Mouse (Mus musculus) embryo, embryonic 11 days (tissue): ENCODE results near the gene Vwa8.
"Not testable (repeated sequence)": the region's sequence is repeated elsewhere in the genome, so short reads cannot be mapped to it uniquely, and the experiment has no call there.

ENCODE experiments used
- DNase-seq: peaks from one replicate; pipeline ENCODE4 v3.0.0-alpha.2; 2015

Vwa8 gene

DNA sequence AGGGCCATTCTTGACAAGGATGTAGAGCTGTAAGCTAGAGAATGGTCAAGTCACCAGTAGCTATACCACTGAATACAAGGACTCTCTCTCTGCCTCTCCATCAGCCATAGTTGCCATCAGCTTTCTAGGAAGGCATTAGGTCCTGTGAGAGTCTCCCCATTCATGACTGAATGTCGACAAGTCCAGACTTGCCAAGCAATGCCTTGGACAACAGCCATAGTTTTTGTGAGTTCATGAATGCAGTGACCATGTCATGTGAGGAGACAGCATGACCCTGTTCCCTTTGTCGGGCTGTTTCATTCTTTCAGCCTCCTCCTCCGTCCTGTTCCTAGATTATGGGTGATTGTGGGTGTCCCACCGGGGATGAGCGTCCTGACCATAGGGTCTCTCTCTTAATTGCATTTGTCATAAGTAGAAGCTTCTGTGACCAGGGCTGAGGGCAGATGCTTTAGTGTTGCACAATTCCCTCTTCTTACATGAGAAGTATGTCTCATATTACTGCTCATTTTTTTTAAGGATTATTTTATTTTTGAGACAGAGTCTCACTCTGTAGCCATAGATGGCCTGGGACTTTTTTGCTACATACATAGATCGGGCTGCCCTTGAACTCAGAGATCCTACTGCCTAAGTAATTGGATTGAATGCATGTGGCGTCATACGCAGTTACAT, 37.8 kb downstream of the Vwa8 start:
- no peak for DNase-seq

- DNase-seq = not testable (repeated sequence)
These were observed 38.6 kb downstream of the Vwa8 start for GRCm38 (mm10) chr14:78887494-78887893.

- no peak for DNase-seq
These were observed 46.6 kb downstream of the Vwa8 start for GRCm38 (mm10) chr14:78895496-78895895.

DNA sequence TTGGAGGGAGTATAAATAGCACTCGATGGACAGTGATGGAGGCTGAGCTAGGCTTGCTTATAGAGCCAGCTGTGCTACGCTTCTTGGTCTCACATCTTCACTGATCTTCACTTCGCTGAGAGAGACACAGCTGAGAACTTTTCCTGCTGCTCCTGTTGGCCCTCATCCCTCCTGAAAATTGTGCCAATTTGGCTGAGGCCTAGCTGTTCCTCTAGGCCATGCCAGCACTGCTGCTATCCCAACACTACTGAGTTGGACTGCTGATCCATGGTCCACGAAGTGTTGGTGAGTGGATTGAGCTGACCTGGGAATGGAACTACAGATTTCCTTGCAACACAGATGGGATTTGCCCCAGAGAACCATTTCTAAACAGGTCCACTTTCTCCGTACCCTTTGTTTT, 47.4 kb downstream of the Vwa8 start:
- no peak for DNase-seq

GRCm38 (mm10) chr14:78900770-78901169, 51.9 kb downstream of the Vwa8 start:
- DNase-seq = no peak

DNA sequence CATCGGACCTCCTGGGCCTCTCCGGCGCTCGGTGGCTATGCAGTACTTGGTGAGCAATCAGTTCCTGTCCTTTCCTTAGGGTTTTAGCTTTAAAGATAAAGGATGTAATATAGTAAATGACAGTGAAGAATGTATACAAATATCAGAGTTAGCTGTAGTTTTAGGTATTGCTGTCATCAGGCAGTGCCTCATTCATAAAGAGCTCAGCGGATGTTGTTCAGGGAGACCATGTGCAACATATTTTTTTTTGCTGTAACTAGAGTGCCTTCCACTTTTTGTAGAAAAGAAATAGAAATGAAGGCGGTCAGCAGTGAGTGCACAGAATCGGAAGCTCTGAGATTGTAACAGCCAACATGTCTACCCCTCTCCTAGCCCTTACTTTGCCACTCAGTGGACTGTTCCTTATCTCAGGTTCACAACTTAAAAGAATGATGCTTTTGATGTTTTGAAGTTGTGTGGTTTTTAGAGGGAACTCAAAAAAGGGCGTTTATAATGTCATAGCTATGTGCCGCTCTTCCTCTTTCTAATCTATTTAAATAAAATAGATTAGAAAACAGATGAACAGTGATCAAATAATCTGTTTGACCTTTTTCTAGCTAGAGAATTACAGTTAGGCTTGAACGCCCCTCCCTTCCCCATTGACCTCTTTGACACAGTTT, 59.5 kb downstream of the Vwa8 start:
- no peak for DNase-seq

GRCm38 (mm10) chr14:78912076-78912475, 63.2 kb downstream of the Vwa8 start:
- no peak for DNase-seq

DNA sequence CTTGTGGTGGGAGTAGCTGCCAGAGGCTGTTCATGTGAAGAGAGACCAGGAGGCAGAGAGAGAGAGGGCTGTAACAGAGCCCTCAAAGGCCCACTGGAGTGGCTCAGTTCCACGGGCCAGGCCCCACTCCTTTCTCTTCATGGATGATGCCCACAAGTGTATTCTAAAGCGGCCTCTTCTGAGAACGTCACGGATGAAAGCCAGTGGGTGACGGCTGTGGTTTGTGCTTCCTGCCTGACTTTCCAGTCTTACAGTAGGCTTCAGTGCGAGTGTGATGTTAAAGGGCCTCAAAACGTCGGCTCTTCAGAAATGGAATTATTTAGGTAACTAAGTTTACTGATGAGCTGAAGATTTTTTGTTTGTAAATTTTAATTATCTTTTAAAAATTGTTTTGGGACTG, 65.3 kb downstream of the Vwa8 start:
- no peak for DNase-seq

DNA sequence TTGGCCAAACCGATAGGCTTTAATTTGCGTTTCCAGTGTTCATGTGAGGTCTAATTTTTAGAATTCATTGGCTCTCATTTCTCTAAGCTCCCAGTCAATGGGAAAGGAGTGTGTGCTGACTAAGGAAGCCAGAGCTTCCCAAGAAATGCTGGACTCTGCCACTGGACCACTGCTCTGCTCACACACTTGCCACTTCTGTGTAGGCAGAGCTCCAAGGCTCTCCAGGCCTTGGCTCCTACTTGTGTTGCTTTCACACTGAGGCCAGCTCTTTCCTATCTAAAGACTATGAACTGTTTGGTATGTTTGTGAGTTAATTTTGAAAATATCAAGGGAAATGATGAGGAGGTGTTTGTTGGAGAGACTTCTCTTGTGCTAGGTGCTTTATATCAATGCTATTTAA, 67.8 kb downstream of the Vwa8 start:
- no peak for DNase-seq

GRCm38 (mm10) chr14:78921219-78921618, 72.4 kb downstream of the Vwa8 start:
- DNase-seq = no peak

DNA sequence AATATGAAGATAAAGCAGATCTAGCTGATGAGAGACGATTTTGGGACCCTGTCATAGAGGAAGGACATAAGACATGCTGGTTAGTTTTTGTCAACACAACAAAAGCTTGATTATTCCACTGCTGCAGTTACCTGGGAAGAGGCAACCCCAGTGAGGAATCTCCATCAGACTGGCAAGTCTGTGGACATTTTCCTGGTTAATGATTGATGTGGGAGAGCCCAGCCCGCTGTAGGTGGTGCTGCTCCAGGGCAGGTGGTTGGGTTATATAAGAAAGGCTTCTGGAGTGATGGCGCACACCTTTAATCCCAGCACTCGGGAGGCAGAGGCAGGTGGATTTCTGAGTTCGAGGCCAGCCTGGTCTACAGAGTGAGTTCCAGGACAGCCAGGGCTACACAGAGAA, 74.8 kb downstream of the Vwa8 start:
- no peak for DNase-seq

DNA sequence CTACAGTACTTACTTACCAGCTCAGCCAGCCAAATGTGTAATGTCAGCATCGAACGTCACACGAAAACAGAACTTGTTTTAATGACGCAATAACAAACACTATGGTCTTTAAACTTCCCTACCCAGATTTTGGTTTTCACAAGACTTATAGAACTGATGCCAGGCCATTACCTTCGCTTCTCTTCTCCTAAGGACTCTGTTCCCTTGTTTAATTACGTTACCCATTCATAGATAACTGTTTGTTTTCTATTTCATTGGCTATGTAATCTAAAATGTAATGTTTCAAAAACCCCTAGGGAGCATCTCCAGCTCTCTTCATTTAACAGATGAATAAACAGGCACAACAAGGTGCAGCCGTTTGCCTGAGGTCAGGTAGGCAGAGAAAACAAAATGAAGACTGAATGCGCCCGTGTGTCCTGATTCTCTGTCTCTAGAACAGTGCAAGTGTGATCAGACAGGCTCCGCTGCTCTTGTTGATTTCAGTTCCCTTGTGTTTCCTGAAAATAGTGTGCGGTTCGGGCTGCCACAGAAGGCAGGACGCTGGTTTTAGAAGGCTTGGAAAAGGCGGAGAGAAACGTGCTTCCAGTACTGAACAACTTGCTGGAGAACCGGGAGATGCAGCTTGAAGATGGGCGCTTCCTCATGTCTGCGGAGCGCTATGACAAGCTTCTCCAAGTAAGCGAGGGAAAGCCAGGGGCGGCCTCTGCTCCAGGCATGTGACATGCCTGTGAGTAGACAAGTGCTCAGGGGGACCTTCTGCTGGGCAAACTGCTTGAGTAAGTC, 76.1 kb downstream of the Vwa8 start:
- no peak for DNase-seq

DNA sequence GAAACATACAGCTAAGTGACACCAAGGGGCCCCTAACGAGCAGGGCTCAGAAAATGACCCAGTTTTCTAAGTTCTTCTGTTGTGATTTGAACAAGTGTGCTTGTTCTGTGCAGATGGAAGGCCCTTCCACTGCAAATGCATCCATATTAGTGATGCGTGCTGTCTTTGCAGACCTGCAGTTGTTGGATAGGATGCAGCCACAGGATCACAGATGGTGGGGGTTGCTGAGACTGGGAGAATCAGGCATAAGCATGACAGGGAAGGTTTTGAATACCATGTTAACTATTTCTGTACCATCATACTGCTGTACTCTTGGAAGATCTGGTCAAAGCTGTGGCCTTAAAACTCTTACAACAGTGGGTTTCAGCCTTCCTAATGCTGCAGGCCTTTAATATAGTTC, 83.2 kb downstream of the Vwa8 start:
- DNase-seq = no peak

GRCm38 (mm10) chr14:78933399-78933798, 84.5 kb downstream of the Vwa8 start:
- peak; percentile 11 for DNase-seq

- no peak for DNase-seq
These were observed 85.7 kb downstream of the Vwa8 start for GRCm38 (mm10) chr14:78934596-78934995.

- DNase-seq = peak; percentile 16
These were observed 86.9 kb downstream of the Vwa8 start for GRCm38 (mm10) chr14:78935796-78936195.

DNA sequence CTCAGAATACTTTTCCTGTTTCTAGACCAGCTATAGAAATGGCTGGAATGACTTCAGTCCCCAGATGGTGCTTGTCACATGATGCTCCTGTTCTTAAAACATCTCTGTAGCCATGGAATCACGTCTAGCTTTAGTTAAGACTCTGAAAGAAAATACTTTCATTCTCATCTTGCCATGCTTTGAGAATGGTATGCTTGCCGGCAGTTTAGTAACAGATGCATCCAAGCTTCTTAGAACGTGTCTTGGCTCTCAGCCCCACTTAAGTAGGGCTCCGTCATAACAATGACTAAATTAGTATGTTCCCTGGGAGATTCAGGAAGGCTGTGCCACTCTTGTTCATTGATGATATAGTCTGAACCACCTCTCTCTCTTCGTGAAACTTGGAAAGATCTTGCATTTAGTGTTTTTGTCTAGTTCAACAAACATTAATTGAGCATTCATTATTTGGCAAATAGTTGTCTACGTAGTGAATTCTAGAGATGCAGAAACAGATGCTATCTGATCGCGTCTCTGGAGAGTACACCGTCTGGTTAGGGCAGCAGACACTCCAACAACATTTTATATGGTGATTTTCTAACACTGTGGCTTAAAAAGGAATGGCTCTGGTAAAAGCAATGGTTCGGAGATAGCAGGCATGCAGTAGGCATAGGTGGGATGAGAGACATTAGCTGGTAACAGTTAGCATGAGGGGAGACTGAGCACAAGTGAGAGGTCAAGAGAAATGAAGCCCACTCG, 93.1 kb downstream of the Vwa8 start:
- DNase-seq = no peak

DNA sequence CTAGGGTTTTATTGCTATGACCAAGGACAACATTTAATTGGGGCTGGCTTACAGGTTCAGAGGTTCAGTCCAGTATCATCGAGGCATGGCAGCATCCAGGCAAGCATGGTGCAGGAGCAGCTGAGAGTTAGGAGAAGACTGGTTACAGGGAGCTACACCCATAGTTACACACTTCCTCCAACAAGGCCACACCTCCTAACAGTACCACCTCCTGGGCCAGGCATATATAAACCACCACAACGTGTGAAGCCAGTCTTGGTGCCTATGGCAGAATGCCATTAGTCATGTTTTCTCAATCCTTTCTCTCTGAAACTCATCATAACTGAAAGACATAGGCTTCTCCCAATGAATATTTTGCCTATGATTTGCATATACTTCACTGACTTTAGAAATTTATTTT, 106.9 kb downstream of the Vwa8 start:
- DNase-seq = no peak

DNA sequence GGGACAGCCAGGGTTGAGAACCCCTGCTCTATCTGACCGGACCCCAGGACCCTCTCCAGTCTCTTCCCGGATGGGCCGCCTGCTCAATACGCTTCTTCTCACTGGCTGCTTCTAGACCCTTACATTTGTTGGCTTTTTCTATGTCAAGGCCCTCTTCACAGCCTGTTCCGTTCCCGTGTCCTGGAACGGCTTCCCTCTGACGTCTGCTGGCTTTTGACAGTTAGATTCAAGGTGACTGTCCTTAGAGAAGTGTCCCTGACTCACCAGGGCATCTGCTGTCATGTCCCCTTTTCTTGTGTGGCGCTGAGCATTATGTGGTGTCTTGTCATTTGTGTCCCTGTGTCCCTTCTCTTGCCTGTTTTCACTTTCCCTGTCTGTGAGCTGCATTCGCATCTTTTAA, 121.8 kb downstream of the Vwa8 start:
- DNase-seq = no peak

GRCm38 (mm10) chr14:78972424-78972823, 123.6 kb downstream of the Vwa8 start:
- DNase-seq = no peak

DNA sequence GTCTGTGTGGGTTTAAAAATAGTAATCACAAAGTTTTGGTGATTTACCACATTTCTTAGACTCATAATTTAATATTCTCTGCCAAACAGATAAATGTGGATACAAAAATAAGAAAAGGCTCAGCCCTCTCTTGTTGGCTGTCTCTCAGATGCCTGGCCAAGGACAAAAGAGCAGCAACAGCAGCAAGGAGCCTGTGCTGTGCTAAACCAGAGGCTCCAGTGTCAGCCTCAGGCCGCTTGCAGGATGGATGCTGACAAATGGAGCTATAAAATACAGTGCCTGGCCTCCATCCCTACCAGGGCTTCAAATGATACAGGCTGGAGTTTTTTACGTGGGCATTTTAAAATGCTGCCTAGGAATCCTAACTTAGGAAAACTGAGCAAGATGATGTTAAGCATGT, 134.3 kb downstream of the Vwa8 start:
- peak; percentile 20 for DNase-seq

- DNase-seq = no peak
These were observed 135.4 kb downstream of the Vwa8 start for GRCm38 (mm10) chr14:78984296-78984695.

DNA sequence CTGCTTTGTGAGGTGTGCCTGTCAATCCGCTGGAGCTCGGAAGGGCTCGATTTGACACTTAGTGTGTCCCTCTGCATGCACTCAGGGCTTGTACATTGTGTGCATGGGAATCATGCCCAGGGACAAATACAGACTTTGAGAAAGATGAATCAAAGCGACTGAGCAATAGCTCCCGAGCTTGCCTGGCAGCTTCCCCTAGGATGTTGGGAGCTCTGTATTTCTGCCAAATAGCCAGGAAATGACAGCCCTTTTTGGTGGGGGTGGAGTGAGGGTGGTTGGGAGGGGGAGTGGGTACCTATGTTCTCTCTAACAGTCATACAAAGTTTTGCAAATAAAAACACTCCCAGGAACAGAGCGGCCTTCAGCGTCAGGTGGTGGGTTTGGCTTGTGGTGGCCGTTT, 138.7 kb downstream of the Vwa8 start:
- no peak for DNase-seq
